Mouse (Mus musculus) lung, postnatal 0 days (tissue): Measurements from ENCODE around the gene Mknk1. TPM values are rescaled to one million over a fixed set of nuclear protein-coding genes. Genes with fewer than 3 reads are reported as not detected.

ENCODE experiments used
- ATAC-seq: fragments of 200-750 bp; cut with Nextera tagmentation; 2 replicates; pipeline ENCODE4 v1.8.0; 2017; ENCODE audit warnings: moderate library complexity
- DNase-seq: peaks from one replicate; pipeline ENCODE4 v3.0.0-alpha.2; 2016; ENCODE audit warnings: low spot score
- H3K27ac ChIP-seq: fragments of 300-500 bp; sonication (generic); 2 replicates; pipeline ENCODE4 v1.5.1; 2014; ENCODE audit warnings: antibody characterized with exemption, mild to moderate bottlenecking, low read length, mixed read lengths
- H3K27me3 ChIP-seq: fragments of 300-500 bp; sonication (generic); replicated peaks from 2 replicates; pipeline ENCODE4 v1.6.1; 2014; ENCODE audit warnings: low read length, mixed read lengths; ENCODE audit not compliant: insufficient read depth
- H3K36me3 ChIP-seq: fragments of 300-500 bp; sonication (generic); 2 replicates; pipeline ENCODE4 v1.6.1; 2014; ENCODE audit warnings: low read length, mixed read lengths; ENCODE audit not compliant: insufficient read depth
- H3K4me1 ChIP-seq: fragments of 300-500 bp; sonication (generic); 2 replicates; pipeline ENCODE4 v1.6.1; 2014; ENCODE audit warnings: antibody characterized with exemption, low read depth, low read length, mixed read lengths; ENCODE audit not compliant: insufficient read depth
- H3K4me2 ChIP-seq: fragments of 300-500 bp; sonication (generic); replicated peaks from 2 replicates; pipeline ENCODE4 v1.6.1; 2014; ENCODE audit warnings: low read depth, mild to moderate bottlenecking, low read length, moderate library complexity, mixed read lengths
- H3K4me3 ChIP-seq: fragments of 300-500 bp; sonication (generic); 2 replicates; pipeline ENCODE4 v1.5.1; 2014; ENCODE audit warnings: low read depth, low read length
- H3K9ac ChIP-seq: fragments of 300-500 bp; sonication (generic); replicated peaks from 2 replicates; pipeline ENCODE4 v1.6.1; 2014; ENCODE audit warnings: low read depth, mild to moderate bottlenecking
- H3K9me3 ChIP-seq: fragments of 300-500 bp; sonication (generic); 2 replicates; pipeline ENCODE4 v1.6.1; 2016; ENCODE audit warnings: low read length, mixed read lengths
- CTCF ChIP-seq: IDR thresholded peaks from 2 replicates; pipeline ENCODE4 v1.5.1; 2016; ENCODE audit warnings: antibody characterized with exemption, mild to moderate bottlenecking
- EP300 ChIP-seq: IDR thresholded peaks from 2 replicates; pipeline ENCODE4 v1.6.1; 2016; ENCODE audit warnings: antibody characterized with exemption, mild to moderate bottlenecking, control low read depth
- WGBS: fragments of 180-500 bp; shearing (Covaris S2); extraction: QIAGEN DNeasy Blood & Tissue Kit; methylation state at CpG from one replicate; pipeline ENCODE4 v1.1.7; 2014; 5-methylcytosine and 5-hydroxymethylcytosine counted together
- polyA plus RNA-seq: library from polyadenylated mRNA; unstranded; fragments of >200 nt; fragmentation: Nextera tagmentation; extraction: Ambion mirVana; gene quantifications from 2 replicates; pipeline ENCODE4 v1.2.1, GENCODE M21; 2015

Gene Mknk1
- polyA plus RNA-seq, 1 experiment from 2014 or later = 26.9 TPM

- no peak; the same call in 1 of the 2 replicates for ATAC-seq
- no peaks in the 10 kb centered on the region for H3K9me3 ChIP-seq
- H3K9ac ChIP-seq = no peak overlapping the region
- H3K4me3 ChIP-seq = no peak overlapping the region
- no peak for TF ChIP-seq CTCF
- TF ChIP-seq EP300 = no peak
- no peaks in the 10 kb centered on the region for H3K27me3 ChIP-seq
- no peak for DNase-seq
- H3K4me1 ChIP-seq = no peaks in the 10 kb centered on the region
- H3K36me3 ChIP-seq = peaks cover 12% of the 10 kb centered on the region; the same call in 1 of the 2 replicates
- H3K27ac ChIP-seq = no peak overlapping the region
- H3K4me2 ChIP-seq = 0 out of 2 replicates have a peak overlapping the region, but pooled peaks have one; percentile 22
- 8% methylated on average over 11 of the region's 11 CpGs for WGBS
Measured at GRCm38 (mm10) chr4:115878216-115878678, 39.2 kb downstream of the Mknk1 start.

DNA sequence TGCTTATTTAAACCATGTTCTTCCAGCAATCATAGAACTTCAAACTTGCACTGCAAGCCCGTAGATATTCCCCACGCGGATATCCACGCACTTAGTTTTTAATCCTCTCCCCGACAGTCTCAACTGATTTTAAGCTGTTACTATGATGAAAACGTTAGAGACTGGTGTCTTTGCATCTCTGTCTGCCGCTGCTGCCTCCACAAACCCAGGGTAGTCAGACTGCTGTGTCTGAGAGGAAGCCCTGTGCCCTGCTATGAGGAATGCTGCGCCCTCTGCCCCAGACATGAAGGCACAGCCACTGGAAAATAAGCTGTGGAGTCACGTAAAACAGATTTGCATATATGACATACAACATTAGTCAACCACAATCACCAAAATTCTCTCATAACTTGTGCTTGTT is 39.8 kb downstream of the Mknk1 start:
- DNase-seq (no peak), ATAC-seq (no peak)
- Histone ChIP-seq H3K4me1 (no peaks in the 10 kb centered on the region), H3K27me3 (no peaks in the 10 kb centered on the region), H3K27ac (no peak overlapping the region), H3K9ac (no peak overlapping the region), H3K4me3 (no peak overlapping the region), H3K4me2 (no peak overlapping the region), H3K9me3 (no peaks in the 10 kb centered on the region), H3K36me3 (0 out of 2 replicates have a peak, but pooled peaks cover 8% of the 10 kb centered on the region)
- TF ChIP-seq CTCF = no peak
- TF ChIP-seq EP300 = no peak
- WGBS = 41% methylated on average over 9 of the region's 9 CpGs

GRCm38 (mm10) chr4:115881183-115881582 is 42.2 kb downstream of the Mknk1 start:
- 0% methylated on average over 1 of the region's 1 CpGs for WGBS

GRCm38 (mm10) chr4:115882195-115882594 is 43.2 kb downstream of the Mknk1 start:
- no peaks in the 10 kb centered on the region for H3K4me1 ChIP-seq
- TF ChIP-seq EP300 (no peak), CTCF (no peak)
- H3K36me3 ChIP-seq = no peaks in the 10 kb centered on the region
- no peak overlapping the region for H3K9ac ChIP-seq
- H3K27me3 ChIP-seq = no peaks in the 10 kb centered on the region
- no peak overlapping the region for H3K4me3 ChIP-seq
- H3K4me2 ChIP-seq = no peak overlapping the region
- no peak for ATAC-seq
- WGBS = 46% methylated on average over 4 of the region's 4 CpGs
- DNase-seq = no peak
- no peak overlapping the region for H3K27ac ChIP-seq
- H3K9me3 ChIP-seq = no peaks in the 10 kb centered on the region

More at GRCm38 (mm10) chr4:115881183-115881582, 42.2 kb downstream of the Mknk1 start:
- H3K4me1 ChIP-seq = no peaks in the 10 kb centered on the region
- no peaks in the 10 kb centered on the region for H3K27me3 ChIP-seq
- no peaks in the 10 kb centered on the region for H3K9me3 ChIP-seq
- no peak overlapping the region for H3K27ac ChIP-seq
- no peak overlapping the region for H3K4me3 ChIP-seq
- no peak for TF ChIP-seq EP300
- H3K4me2 ChIP-seq = no peak overlapping the region
- no peak for ATAC-seq
- 0 out of 2 replicates have a peak, but pooled peaks cover 7% of the 10 kb centered on the region for H3K36me3 ChIP-seq
- DNase-seq = no peak
- no peak overlapping the region for H3K9ac ChIP-seq

GRCm38 (mm10) chr4:115884022-115884421 is 45.0 kb downstream of the Mknk1 start, which contains the start of gene Kncn:
Gene Kncn, plus strand, starts transcription at chr4:115884400.
- Histone ChIP-seq H3K9ac (no peak within 1 kb of the TSS), H3K27ac (no peak within 1 kb of the TSS), H3K36me3 (no peaks in the 10 kb centered on the region), H3K4me3 (no peak within 1 kb of the TSS), H3K9me3 (no peaks in the 10 kb centered on the region), H3K27me3 (no peaks in the 10 kb centered on the region), H3K4me1 (no peaks in the 10 kb centered on the region), H3K4me2 (no peak within 1 kb of the TSS)
- no peak for TF ChIP-seq EP300
- TF ChIP-seq CTCF = no peak
- 66% methylated on average over 6 of the region's 6 CpGs for WGBS
- ATAC-seq = no peak
- no peak for DNase-seq

DNA sequence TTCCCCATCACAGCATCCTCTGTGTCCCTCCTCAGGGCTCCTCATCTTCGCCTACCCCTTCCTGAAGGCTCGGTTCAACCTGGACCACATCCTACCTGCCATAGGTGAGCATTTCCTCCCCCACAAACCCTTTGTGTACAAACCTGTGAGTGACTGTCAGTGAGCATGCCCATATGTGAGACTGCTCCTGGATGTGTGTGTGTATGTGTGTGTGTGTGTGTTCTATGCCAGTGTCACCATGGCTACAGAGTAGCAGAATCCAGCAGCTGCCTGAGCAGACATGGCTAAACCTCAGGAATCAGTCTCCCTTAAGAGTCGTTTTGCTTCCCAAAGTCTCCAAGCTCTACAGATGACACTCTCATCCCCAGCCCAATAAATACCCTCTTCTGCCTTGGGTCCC is 46.8 kb downstream of the Mknk1 start:
- ATAC-seq (no peak), DNase-seq (no peak)
- Histone ChIP-seq H3K9ac (no peak overlapping the region), H3K36me3 (no peaks in the 10 kb centered on the region), H3K4me3 (no peak overlapping the region), H3K4me1 (no peaks in the 10 kb centered on the region), H3K27ac (no peak overlapping the region), H3K27me3 (peaks cover 9% of the 10 kb centered on the region; the same call in 1 of the 2 replicates), H3K9me3 (no peaks in the 10 kb centered on the region), H3K4me2 (no peak overlapping the region)
- WGBS = 73% methylated on average over 3 of the region's 3 CpGs
- TF ChIP-seq EP300 (no peak), CTCF (no peak)

DNA sequence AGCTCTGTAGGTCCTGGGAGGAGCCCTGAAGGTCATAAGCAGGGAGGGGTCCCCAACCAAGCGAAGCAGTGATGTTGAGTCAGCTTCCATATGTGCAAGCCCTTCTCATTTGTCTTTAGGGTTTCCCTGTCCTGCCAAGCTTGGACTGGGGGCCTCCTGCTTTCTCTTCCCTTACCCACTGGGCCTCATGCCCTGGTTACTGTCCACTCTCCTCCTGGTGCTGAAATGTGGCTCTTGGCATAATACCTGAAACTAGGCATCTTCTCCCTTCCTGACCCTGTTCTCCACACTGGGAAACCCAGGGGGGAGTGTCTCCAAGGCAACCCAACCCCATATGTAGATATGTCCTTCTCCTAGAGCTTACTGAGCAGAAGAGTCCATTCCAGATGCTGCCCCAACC is 47.9 kb downstream of the Mknk1 start:
- WGBS = 47% methylated on average over 1 of the region's 1 CpGs
- Histone ChIP-seq H3K27me3 (peaks cover 9% of the 10 kb centered on the region; the same call in 1 of the 2 replicates), H3K9me3 (no peaks in the 10 kb centered on the region), H3K4me3 (no peak overlapping the region), H3K36me3 (no peaks in the 10 kb centered on the region), H3K9ac (no peak overlapping the region), H3K4me2 (no peak overlapping the region), H3K4me1 (no peaks in the 10 kb centered on the region), H3K27ac (no peak overlapping the region)
- ATAC-seq (no peak), DNase-seq (no peak)
- TF ChIP-seq CTCF = no peak
- no peak for TF ChIP-seq EP300
